Mouse (Mus musculus): ENCODE data around the gene Aamp.

Aamp gene

GRCm38 (mm10) chr1:74281886-74282285 lies 2.7 kb downstream of the Aamp start:
- no peak for DNase-seq

GRCm38 (mm10) chr1:74281372-74281771 lies 3.2 kb downstream of the Aamp start:
- DNase-seq = no peak

GRCm38 (mm10) chr1:74280591-74281325 lies 3.8 kb downstream of the Aamp start:
- no peak for DNase-seq

GRCm38 (mm10) chr1:74278988-74279387 lies 5.5 kb downstream of the Aamp start:
- no peak for DNase-seq

- DNase-seq = no peak
Observed at GRCm38 (mm10) chr1:74278538-74278937, 6.0 kb downstream of the Aamp start, which contains the start of gene Gpbar1. TSS of gene Gpbar1 (plus strand) at chr1:74278550.

GRCm38 (mm10) chr1:74277883-74278537 lies 6.5 kb downstream of the Aamp start:
- DNase-seq = no peak

- no peak for DNase-seq
Observed at GRCm38 (mm10) chr1:74277041-74277440, 7.5 kb downstream of the Aamp start.

GRCm38 (mm10) chr1:74275015-74275414 lies 9.5 kb downstream of the Aamp start:
- DNase-seq = no peak

- DNase-seq = no peak
Observed at GRCm38 (mm10) chr1:74271659-74272058, 12.9 kb downstream of the Aamp start.

GRCm38 (mm10) chr1:74268750-74269149 lies 15.8 kb downstream of the Aamp start:
- no peak for DNase-seq

GRCm38 (mm10) chr1:74262510-74262909 lies 22.0 kb downstream of the Aamp start:
- no peak for DNase-seq

GRCm38 (mm10) chr1:74256782-74257181 lies 27.8 kb downstream of the Aamp start:
- DNase-seq = no peak

- DNase-seq = no peak
Observed at GRCm38 (mm10) chr1:74255704-74256345, 28.7 kb downstream of the Aamp start.

- no peak for DNase-seq
Observed at GRCm38 (mm10) chr1:74250096-74250495, 34.4 kb downstream of the Aamp start.

GRCm38 (mm10) chr1:74249331-74249980 lies 35.1 kb downstream of the Aamp start:
- DNase-seq = no peak

GRCm38 (mm10) chr1:74248799-74249198 lies 35.7 kb downstream of the Aamp start:
- DNase-seq = no peak

- DNase-seq = no peak
Observed at GRCm38 (mm10) chr1:74245525-74245924, 39.0 kb downstream of the Aamp start.

GRCm38 (mm10) chr1:74240832-74241231 lies 43.7 kb downstream of the Aamp start:
- DNase-seq = no peak

GRCm38 (mm10) chr1:74240311-74240710 lies 44.2 kb downstream of the Aamp start:
- DNase-seq = no peak

GRCm38 (mm10) chr1:74239618-74240017 lies 44.9 kb downstream of the Aamp start:
- no peak for DNase-seq

- DNase-seq = no peak
Observed at GRCm38 (mm10) chr1:74239162-74239561, 45.4 kb downstream of the Aamp start.

- no peak for DNase-seq
Observed at GRCm38 (mm10) chr1:74238136-74238535, 46.4 kb downstream of the Aamp start.

GRCm38 (mm10) chr1:74237671-74238070 lies 46.9 kb downstream of the Aamp start:
- no peak for DNase-seq

Measured in cerebellum, postnatal 36 days (tissue).